Mouse (Mus musculus) intestine, postnatal 0 days (tissue): ENCODE data around the gene Setd1a. TPM values are rescaled to one million over a fixed set of nuclear protein-coding genes. Genes with fewer than 3 reads are reported as not detected.

Source experiments
- ATAC-seq: fragments of 200-750 bp; cut with Nextera tagmentation; 2 replicates; pipeline ENCODE4 v1.8.0; 2017; ENCODE audit warnings: mild to moderate bottlenecking, moderate TSS enrichment, moderate library complexity
- H3K27ac ChIP-seq: fragments of 300-500 bp; sonication (generic); 2 replicates; pipeline ENCODE4 v1.5.1; 2014; ENCODE audit warnings: mild to moderate bottlenecking, low read depth, low read length, moderate library complexity
- H3K27me3 ChIP-seq: fragments of 300-500 bp; sonication (generic); replicated peaks from 2 replicates; pipeline ENCODE4 v1.6.1; 2014; ENCODE audit warnings: low read length, mixed read lengths; ENCODE audit not compliant: control insufficient read depth, insufficient read depth
- H3K36me3 ChIP-seq: fragments of 300-500 bp; sonication (generic); 2 replicates; pipeline ENCODE4 v1.6.1; 2014; ENCODE audit warnings: mild to moderate bottlenecking, moderate library complexity; ENCODE audit not compliant: control insufficient read depth, insufficient read depth
- H3K4me1 ChIP-seq: fragments of 300-500 bp; sonication (generic); replicated peaks from 2 replicates; pipeline ENCODE4 v1.6.1; 2014; ENCODE audit warnings: antibody characterized with exemption, low read length, mixed read lengths; ENCODE audit not compliant: control insufficient read depth, insufficient read depth
- H3K4me2 ChIP-seq: fragments of 300-500 bp; sonication (generic); replicated peaks from 2 replicates; pipeline ENCODE4 v1.6.1; 2014; ENCODE audit warnings: low read depth, mild to moderate bottlenecking, moderate library complexity
- H3K4me3 ChIP-seq: fragments of 300-500 bp; sonication (generic); 2 replicates; pipeline ENCODE4 v1.5.1; 2014; ENCODE audit warnings: low read depth, low read length
- H3K9ac ChIP-seq: fragments of 300-500 bp; sonication (generic); 2 replicates; pipeline ENCODE4 v1.6.1; 2014; ENCODE audit warnings: mild to moderate bottlenecking, low read depth, low read length
- H3K9me3 ChIP-seq: fragments of 300-500 bp; sonication (generic); 2 replicates; pipeline ENCODE4 v1.6.1; 2016; ENCODE audit warnings: mixed run types; ENCODE audit not compliant: control insufficient read depth
- CTCF ChIP-seq: sonication (generic); IDR thresholded peaks from 2 replicates; pipeline ENCODE4 v1.5.1; 2016; ENCODE audit warnings: low read depth, mild to moderate bottlenecking, control low read depth, antibody characterized with exemption, moderate library complexity
- WGBS: fragments of 180-500 bp; shearing (Covaris S2); extraction: QIAGEN DNeasy Blood & Tissue Kit; methylation state at CpG from one replicate; pipeline ENCODE4 v1.1.7; 2014; 5-methylcytosine and 5-hydroxymethylcytosine counted together
- polyA plus RNA-seq: library from polyadenylated mRNA; unstranded; fragments of >200 nt; fragmentation: Nextera tagmentation; extraction: Ambion mirVana; gene quantifications from 2 replicates; pipeline ENCODE4 v1.2.1, GENCODE M21; 2015

Gene Setd1a
- polyA plus RNA-seq, 1 experiment from 2014 or later = 9.9 TPM

- Histone ChIP-seq H3K4me2 (no peak overlapping the region), H3K4me1 (0 out of 2 replicates have a peak, but pooled peaks cover 3% of the 10 kb centered on the region), H3K4me3 (no peak overlapping the region), H3K36me3 (peaks cover 39% of the 10 kb centered on the region), H3K9ac (no peak overlapping the region), H3K27me3 (no peaks in the 10 kb centered on the region), H3K27ac (no peak overlapping the region), H3K9me3 (no peaks in the 10 kb centered on the region)
- WGBS = 92% methylated on average over 17 of the region's 17 CpGs
- ATAC-seq = no peak
- no peak for TF ChIP-seq CTCF
These were observed 25.8 kb downstream of the Setd1a start for GRCm38 (mm10) chr7:127802313-127802712.

- WGBS = 65% methylated on average over 5 of the region's 5 CpGs
These were observed 32.4 kb downstream of the Setd1a start for GRCm38 (mm10) chr7:127808821-127809220.

GRCm38 (mm10) chr7:127809846-127810245, 33.4 kb downstream of the Setd1a start:
- Histone ChIP-seq H3K4me3 (no peak overlapping the region), H3K36me3 (no peaks in the 10 kb centered on the region), H3K27ac (no peak overlapping the region), H3K4me2 (no peak overlapping the region), H3K9ac (no peak overlapping the region), H3K9me3 (no peaks in the 10 kb centered on the region), H3K27me3 (no peaks in the 10 kb centered on the region), H3K4me1 (no peaks in the 10 kb centered on the region)
- ATAC-seq = no peak
- no peak for TF ChIP-seq CTCF
- 93% methylated on average over 1 of the region's 1 CpGs for WGBS

More at GRCm38 (mm10) chr7:127808821-127809220, 32.4 kb downstream of the Setd1a start:
- H3K9me3 ChIP-seq = no peaks in the 10 kb centered on the region
- H3K4me3 ChIP-seq = no peak overlapping the region
- no peak overlapping the region for H3K4me2 ChIP-seq
- H3K27me3 ChIP-seq = no peaks in the 10 kb centered on the region
- ATAC-seq = no peak
- H3K9ac ChIP-seq = no peak overlapping the region
- H3K4me1 ChIP-seq = 0 out of 2 replicates have a peak, but pooled peaks cover 3% of the 10 kb centered on the region
- no peaks in the 10 kb centered on the region for H3K36me3 ChIP-seq
- H3K27ac ChIP-seq = no peak overlapping the region
- no peak for TF ChIP-seq CTCF

GRCm38 (mm10) chr7:127810650-127811049, 34.2 kb downstream of the Setd1a start:
- Histone ChIP-seq H3K9ac (no peak overlapping the region), H3K9me3 (no peaks in the 10 kb centered on the region), H3K27ac (no peak overlapping the region), H3K27me3 (no peaks in the 10 kb centered on the region), H3K36me3 (no peaks in the 10 kb centered on the region), H3K4me1 (no peaks in the 10 kb centered on the region), H3K4me2 (no peak overlapping the region), H3K4me3 (no peak overlapping the region)
- TF ChIP-seq CTCF = no peak
- no peak for ATAC-seq
- 80% methylated on average over 10 of the region's 10 CpGs for WGBS

GRCm38 (mm10) chr7:127811240-127811639, 34.8 kb downstream of the Setd1a start:
- Histone ChIP-seq H3K4me1 (no peaks in the 10 kb centered on the region), H3K4me3 (no peak overlapping the region), H3K9me3 (no peaks in the 10 kb centered on the region), H3K27ac (no peak overlapping the region), H3K36me3 (no peaks in the 10 kb centered on the region), H3K27me3 (no peaks in the 10 kb centered on the region), H3K4me2 (no peak overlapping the region), H3K9ac (no peak overlapping the region)
- no peak for TF ChIP-seq CTCF
- no peak for ATAC-seq
- 70% methylated on average over 4 of the region's 4 CpGs for WGBS

GRCm38 (mm10) chr7:127812292-127812691, 35.8 kb downstream of the Setd1a start:
- Histone ChIP-seq H3K27ac (no peak overlapping the region), H3K36me3 (no peaks in the 10 kb centered on the region), H3K27me3 (no peaks in the 10 kb centered on the region), H3K9me3 (no peaks in the 10 kb centered on the region), H3K4me1 (no peaks in the 10 kb centered on the region), H3K9ac (no peak overlapping the region), H3K4me2 (no peak overlapping the region), H3K4me3 (no peak overlapping the region)
- ATAC-seq = no peak
- TF ChIP-seq CTCF = no peak
- WGBS = 77% methylated on average over 3 of the region's 3 CpGs

- 0 out of 2 replicates have a peak, but pooled peaks have one; percentile 59 for ATAC-seq
- 44% methylated on average over 4 of the region's 4 CpGs for WGBS
These were observed 37.4 kb downstream of the Setd1a start for GRCm38 (mm10) chr7:127813821-127814220.

More at GRCm38 (mm10) chr7:127813821-127814220, 37.4 kb downstream of the Setd1a start:
- Histone ChIP-seq H3K9me3 (no peaks in the 10 kb centered on the region), H3K9ac (no peak overlapping the region), H3K27ac (no peak overlapping the region), H3K27me3 (no peaks in the 10 kb centered on the region), H3K4me2 (no peak overlapping the region), H3K36me3 (no peaks in the 10 kb centered on the region), H3K4me1 (no peaks in the 10 kb centered on the region), H3K4me3 (no peak overlapping the region)
- no peak for TF ChIP-seq CTCF
